Mouse (Mus musculus) cerebellum, adult 11 months (tissue): ENCODE measurements around the gene Spata21.

Experiments
- DNase-seq: peaks from one replicate; pipeline ENCODE4 v3.0.0; 2022

Spata21 gene

GRCm38 (mm10) chr4:141088033-141088432 lies at the start of gene Spata21:
Spata21 (plus strand) TSS chr4:141088333.
- no peak for DNase-seq

- no peak for DNase-seq
Observed at GRCm38 (mm10) chr4:141041117-141041516, 47.0 kb upstream of the Spata21 start.

DNA sequence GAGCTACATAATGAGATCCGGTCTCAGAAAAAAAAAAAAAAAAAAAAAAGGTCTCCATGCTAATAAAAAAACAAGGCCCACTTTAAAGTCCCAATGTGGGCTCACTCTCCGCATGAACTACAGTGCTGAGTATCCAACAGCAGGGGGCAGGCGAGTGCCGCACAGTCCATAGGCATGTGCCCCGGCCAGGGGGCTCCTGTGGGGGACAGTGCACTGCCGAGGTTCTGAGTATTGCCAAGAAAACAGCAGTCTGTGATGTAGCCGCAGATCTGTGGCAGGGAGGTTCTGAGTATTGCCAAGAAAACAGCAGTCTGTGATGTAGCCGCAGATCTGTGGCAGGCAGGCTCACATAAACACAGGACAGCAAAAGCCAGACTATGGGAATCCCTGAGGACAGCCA lies 43.3 kb upstream of the Spata21 start:
- DNase-seq: no peak

DNA sequence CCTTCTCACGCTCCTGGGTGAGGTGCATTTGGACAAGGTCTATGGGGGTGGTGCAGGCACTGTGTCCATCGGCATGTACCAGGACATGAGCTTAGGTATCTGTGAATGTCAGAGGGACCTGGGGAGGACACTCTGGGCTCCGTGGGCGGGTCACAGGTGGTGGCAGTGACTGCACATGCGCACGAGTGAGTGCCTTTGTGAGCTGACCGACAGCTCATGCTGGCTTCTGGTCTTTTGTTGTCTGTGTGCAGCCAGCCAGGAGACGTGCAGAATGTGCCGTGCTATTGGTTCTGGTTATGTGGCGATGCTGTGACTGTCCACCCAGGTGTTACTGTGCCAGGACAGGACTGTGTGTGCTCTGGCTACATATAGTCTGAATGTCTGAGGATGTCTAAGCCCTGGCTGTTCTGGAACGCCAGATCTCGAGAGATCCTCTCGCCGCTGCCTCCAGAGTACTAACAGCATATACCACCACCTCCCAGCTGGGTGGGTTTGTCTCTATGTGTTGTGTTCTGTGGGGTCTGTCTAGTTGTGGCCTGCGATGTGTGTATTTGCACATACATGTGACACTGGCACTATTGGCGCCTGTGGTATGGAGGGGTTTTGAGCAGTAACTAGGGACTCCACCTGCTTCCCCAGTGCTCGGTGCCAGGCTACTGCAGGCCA lies 39.2 kb upstream of the Spata21 start:
- no peak for DNase-seq

DNA sequence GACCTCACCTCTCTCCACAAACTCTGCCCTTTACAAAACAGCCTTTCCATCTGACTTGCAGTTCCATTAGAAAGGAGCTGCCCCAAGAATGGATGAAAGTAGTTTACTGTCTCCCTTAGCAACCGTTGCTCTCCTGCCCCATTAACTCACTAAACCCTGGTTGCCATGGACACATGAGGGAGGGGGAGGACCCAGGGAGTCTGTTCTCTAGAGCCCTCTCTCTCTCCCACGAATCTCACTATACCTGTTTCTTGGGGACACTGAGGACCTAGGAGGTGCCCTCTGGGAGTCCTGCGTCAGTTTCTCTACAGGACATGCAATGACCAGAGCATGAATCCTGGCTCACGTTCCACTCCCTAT lies 38.7 kb upstream of the Spata21 start:
- no peak for DNase-seq

- DNase-seq: no peak
Observed at GRCm38 (mm10) chr4:141052442-141052841, 35.7 kb upstream of the Spata21 start.

- no peak for DNase-seq
Observed at GRCm38 (mm10) chr4:141053138-141053537, 35.0 kb upstream of the Spata21 start.

DNA sequence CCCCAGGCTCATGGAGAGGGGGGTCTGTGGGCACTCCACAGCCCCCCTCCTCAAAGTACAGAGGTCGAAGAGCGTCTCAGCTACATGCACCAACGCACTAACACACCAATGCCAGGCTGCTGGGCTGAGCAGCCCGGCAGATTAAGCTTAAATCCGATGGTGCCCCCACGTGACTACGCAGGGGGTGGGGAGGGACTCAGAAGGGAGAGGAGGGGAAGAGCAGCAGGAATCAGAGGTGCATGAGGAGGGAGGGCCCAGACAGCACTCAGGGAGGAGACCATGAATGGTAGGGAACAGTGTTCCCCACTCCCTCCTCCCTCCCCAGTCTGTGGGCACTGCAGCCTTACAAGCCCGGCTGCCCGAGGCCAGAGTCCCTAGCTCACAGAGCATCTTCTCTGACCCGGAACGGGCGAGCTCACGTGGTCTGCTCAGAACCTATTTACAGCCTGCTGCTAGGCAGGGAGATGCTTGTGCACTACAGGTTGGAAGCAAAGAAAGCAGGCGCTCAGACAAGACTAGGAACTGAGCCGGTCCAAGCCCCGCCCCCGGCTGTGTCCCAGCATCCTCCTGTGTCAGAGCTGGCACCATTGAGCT lies 34.5 kb upstream of the Spata21 start:
- peak; percentile 70 for DNase-seq

- DNase-seq: no peak
Observed at GRCm38 (mm10) chr4:141056970-141057369, 31.2 kb upstream of the Spata21 start.

DNA sequence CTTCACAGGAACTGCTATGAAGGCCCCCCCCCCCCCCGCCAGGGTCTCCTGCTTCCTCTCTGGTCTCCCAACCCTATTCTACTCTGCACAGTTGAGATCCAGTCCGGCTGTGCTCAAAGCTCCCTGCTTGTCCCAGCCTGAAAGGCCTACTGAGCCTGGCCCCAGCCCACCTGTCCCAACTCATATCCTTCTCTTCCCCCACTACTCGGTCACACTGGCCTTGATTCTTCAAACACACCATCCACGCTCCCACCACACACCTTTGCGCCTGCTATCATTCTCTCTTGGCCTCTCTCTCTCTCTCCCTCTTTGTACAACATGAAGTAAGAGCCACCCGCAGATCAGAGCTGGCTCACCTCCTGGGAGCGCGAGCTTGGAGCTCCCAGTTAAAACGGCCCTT lies 29.3 kb upstream of the Spata21 start:
- no peak for DNase-seq

GRCm38 (mm10) chr4:141059616-141060425 lies 28.3 kb upstream of the Spata21 start:
- DNase-seq: no peak

DNA sequence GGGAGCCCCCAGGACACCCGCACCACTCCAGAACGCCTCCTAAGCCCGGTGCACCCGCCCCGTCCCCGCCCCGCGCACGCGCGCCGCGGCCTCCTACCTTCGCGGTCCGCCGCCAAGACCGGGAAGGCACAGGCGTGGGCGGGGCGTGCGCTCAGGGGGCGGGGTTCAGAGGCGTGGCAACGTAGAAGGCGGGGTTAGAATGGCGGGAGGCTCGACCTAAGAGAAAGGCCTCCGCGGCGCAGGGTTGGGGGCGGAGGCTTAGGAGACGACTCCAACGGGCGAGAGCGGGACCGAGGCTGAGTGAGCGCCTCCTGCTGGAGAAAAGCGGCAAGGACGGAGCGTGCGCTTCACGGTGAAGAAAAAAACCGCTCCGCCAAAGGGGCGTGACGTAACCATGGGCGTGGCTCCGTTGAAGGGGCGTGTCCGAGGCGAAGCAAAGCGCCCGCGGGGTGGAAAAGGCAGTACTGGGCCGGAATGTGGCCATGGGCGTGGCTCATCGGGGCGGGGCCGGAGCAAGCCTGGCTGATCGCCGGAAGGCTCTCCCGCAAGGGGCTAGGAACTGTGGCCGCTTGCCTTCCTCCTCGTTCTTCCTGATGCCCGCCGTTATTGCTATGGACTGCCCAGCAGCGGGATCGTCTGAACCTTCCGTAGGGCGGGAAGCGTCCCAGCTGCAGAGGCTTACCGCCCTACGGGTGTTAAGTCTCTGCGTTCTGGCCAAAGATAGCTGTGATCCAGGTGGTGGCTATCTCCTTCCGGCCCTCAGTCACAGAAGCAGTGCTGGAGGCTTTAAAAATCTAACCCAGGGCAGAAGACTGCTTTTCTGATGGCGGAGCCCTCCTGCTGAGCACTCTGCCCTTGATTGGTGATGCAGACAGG lies 27.5 kb upstream of the Spata21 start, which contains the start of gene Crocc:
Gene Crocc (minus strand): TSS at position 125 of the 876 bp plus-strand sequence.
- peak; percentile 99 for DNase-seq

GRCm38 (mm10) chr4:141064104-141064659 lies 24.0 kb upstream of the Spata21 start:
- peak; percentile 6 for DNase-seq

DNA sequence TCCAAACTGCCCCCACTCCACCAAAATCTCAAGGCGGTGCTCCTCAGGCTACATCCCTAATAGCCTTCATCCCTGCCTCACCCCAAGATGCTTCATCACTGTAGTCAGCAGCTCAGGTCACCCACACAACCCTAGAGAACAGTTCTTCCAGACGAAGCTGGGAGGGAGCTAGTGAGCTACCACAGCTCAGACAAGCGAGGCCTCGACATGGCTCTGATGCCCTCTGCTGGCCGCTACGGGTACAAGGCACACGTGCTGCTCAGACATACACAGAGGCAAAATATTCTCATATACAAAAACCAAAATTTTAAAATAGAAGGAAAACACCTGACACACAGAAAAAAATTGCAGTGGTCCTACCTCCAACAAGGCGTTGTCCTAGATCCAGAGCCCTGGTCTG lies 23.0 kb upstream of the Spata21 start:
- DNase-seq: peak; percentile 74

- DNase-seq: peak; percentile 71
Observed at GRCm38 (mm10) chr4:141066709-141067515, 21.2 kb upstream of the Spata21 start.

GRCm38 (mm10) chr4:141067516-141068046 lies 20.6 kb upstream of the Spata21 start:
- no peak for DNase-seq

GRCm38 (mm10) chr4:141068655-141069054 lies 19.5 kb upstream of the Spata21 start:
- no peak for DNase-seq

DNA sequence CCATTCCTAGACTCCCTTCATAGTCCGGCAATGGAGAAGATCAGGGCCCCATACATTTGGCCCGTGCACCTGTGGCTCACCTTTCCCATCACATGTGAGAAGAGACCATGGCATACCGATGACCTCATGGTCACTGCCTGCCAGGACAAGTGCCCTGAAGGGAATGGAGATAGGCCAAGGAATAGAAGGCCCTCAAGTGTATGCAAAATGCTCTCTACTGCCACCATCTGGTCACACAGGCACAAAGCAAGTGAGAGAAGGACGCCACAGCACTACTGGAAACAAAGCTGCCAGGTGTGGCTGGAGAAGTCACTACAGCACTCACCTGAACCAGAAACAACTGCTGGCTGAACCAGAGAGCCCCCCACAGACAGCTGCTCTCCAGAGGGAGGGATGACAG lies 18.4 kb upstream of the Spata21 start:
- DNase-seq: peak; percentile 61

DNA sequence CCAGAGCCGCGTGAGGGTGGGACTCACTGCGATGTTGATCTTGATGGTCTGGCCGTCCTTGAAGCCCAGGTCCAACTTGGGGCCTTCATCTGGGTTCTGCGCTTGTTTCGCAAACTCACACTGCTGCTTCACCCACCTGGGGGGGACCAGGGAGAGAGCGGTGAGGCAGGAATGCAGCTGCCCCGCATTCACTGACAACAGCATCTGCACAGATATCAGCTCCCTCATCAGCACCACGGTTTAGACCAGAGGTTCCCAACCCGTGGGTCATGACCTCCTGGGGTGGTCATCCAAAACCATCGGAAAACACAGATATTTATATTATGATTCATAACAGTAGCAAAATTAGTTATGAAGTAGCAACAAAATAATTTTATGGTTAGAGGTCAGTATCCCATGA lies 15.6 kb upstream of the Spata21 start:
- no peak for DNase-seq

GRCm38 (mm10) chr4:141073661-141074060 lies 14.5 kb upstream of the Spata21 start:
- no peak for DNase-seq

DNA sequence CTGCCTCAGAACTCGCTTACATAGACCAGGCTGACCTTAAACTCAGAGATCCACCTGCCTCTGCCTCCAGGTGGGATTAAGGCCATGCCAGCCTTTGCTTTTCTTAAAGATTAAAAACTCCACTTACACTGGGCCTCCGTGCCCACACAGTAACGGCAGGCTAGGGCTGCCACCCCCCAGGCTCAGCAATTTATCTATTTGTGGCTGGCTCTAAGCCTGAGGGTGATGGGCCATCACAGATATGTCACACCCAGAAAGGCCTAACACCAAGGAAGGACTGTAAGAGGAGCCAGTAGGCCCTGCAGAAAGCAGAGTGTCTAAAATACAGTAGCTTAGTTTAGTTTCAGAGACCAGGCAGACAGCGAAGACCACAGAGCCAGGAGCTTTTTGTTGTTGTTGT lies 14.0 kb upstream of the Spata21 start:
- DNase-seq: no peak
